Mouse (Mus musculus) erythroblast, embryonic 14.5 days (primary cell): ENCODE data around the gene Dedd2. TPM values are rescaled to one million over a fixed set of nuclear protein-coding genes. Genes with fewer than 3 reads are reported as not detected.

Experiments
- H3K27me3 ChIP-seq: 2 replicates; pipeline ENCODE4 v1.6.1; 2012; ENCODE audit warnings: inconsistent platforms; ENCODE audit not compliant: control insufficient read depth
- H3K36me3 ChIP-seq: 2 replicates; pipeline ENCODE4 v1.6.1; 2012; ENCODE audit warnings: mild to moderate bottlenecking, inconsistent platforms; ENCODE audit not compliant: control insufficient read depth
- H3K4me1 ChIP-seq: 2 replicates; pipeline ENCODE4 v1.6.1; 2012; ENCODE audit warnings: inconsistent platforms; ENCODE audit not compliant: control insufficient read depth
- H3K4me3 ChIP-seq: replicated peaks from 2 replicates; pipeline ENCODE3; 2012; ENCODE audit warnings: moderate library complexity, mild to moderate bottlenecking, inconsistent platforms
- H3K9me3 ChIP-seq: 2 replicates; pipeline ENCODE4 v1.6.1; 2012; ENCODE audit warnings: low read length, inconsistent platforms, mixed read lengths; ENCODE audit not compliant: control insufficient read depth
- GATA1 ChIP-seq: IDR thresholded peaks from 2 replicates; pipeline ENCODE4 v1.6.1; 2012; ENCODE audit warnings: low read length, inconsistent platforms, mixed read lengths
- TAL1 ChIP-seq: IDR thresholded peaks from 3 replicates; pipeline ENCODE4 v1.6.1; 2012; ENCODE audit warnings: low read length, inconsistent platforms, mixed read lengths
- polyA plus RNA-seq: library from polyadenylated mRNA; stranded (reverse); fragments of >175 nt; gene quantifications from 2 replicates; pipeline ENCODE4 v1.2.3, GENCODE M21; 2012

Dedd2 gene
- polyA plus RNA-seq, 1 experiment = 50.4 TPM

GRCm38 (mm10) chr7:25151009-25151408 lies 69.4 kb downstream of the Dedd2 start:
- TF ChIP-seq GATA1 = no peak
- TF ChIP-seq TAL1 = no peak
- H3K4me1 ChIP-seq = peaks cover 35% of the 10 kb centered on the region
- no peaks in the 10 kb centered on the region for H3K9me3 ChIP-seq
- no peaks in the 10 kb centered on the region; the same call in 1 of the 2 replicates for H3K36me3 ChIP-seq
- peaks cover 61% of the 10 kb centered on the region for H3K27me3 ChIP-seq
- no peak overlapping the region for H3K4me3 ChIP-seq

- H3K4me1 ChIP-seq = peaks cover 27% of the 10 kb centered on the region
- no peak overlapping the region for H3K4me3 ChIP-seq
- peaks cover 65% of the 10 kb centered on the region for H3K27me3 ChIP-seq
- no peaks in the 10 kb centered on the region; the same call in 1 of the 2 replicates for H3K36me3 ChIP-seq
- TF ChIP-seq TAL1 = no peak
- TF ChIP-seq GATA1 = no peak
- H3K9me3 ChIP-seq = no peaks in the 10 kb centered on the region
These were observed 70.2 kb downstream of the Dedd2 start for GRCm38 (mm10) chr7:25150151-25150663.

Other genes with a start within 250 kb of the Dedd2 start
- gene Rabac1, start 247.9 kb downstream of the Dedd2 start, polyA plus RNA-seq = 10.4 and 12.9 TPM in 2 replicates
- 0.10 and 0.11 TPM in 2 replicates for gene Atp1a3, start 214.7 kb downstream of the Dedd2 start, polyA plus RNA-seq
- 0.82 and 0.91 TPM in 2 replicates for gene Grik5, start 148.3 kb downstream of the Dedd2 start, polyA plus RNA-seq
- gene Zfp574, start 148.0 kb downstream of the Dedd2 start, polyA plus RNA-seq = 3.0 and 3.4 TPM in 2 replicates
- gene Pou2f2, start 40.9 kb downstream of the Dedd2 start, polyA plus RNA-seq = 0.29 and 0.33 TPM in 2 replicates
- 1.1 and 1.5 TPM in 2 replicates for gene Zfp526, start 810 bp upstream of the Dedd2 start, polyA plus RNA-seq
- gene Gsk3a, start 17.2 kb upstream of the Dedd2 start, polyA plus RNA-seq = 30.9 and 31.8 TPM in 2 replicates
- gene Erf, start 30.1 kb upstream of the Dedd2 start, polyA plus RNA-seq = 3.2 and 3.6 TPM in 2 replicates
- gene Cic, start 47.1 kb upstream of the Dedd2 start, polyA plus RNA-seq = 47.3 and 55.9 TPM in 2 replicates
- gene Pafah1b3, start 77.4 kb upstream of the Dedd2 start, polyA plus RNA-seq = 1.2 TPM in 2 replicates
- not detected in 2 replicates for gene Prr19, start 80.8 kb upstream of the Dedd2 start, polyA plus RNA-seq
- gene Tmem145, start 85.5 kb upstream of the Dedd2 start, polyA plus RNA-seq = not detected in 2 replicates
- 0.03 and 0.16 TPM in 2 replicates for gene Megf8, start 96.5 kb upstream of the Dedd2 start, polyA plus RNA-seq
- not detected in 2 replicates for gene Cnfn, start 149.1 kb upstream of the Dedd2 start, polyA plus RNA-seq
- 0.22 and 0.32 TPM in 2 replicates for gene Lipe, start 178.1 kb upstream of the Dedd2 start, polyA plus RNA-seq
- not detected in 2 replicates for gene Cxcl17, start 192.3 kb upstream of the Dedd2 start, polyA plus RNA-seq